Mouse (Mus musculus) ES-Bruce4 (cell line): ENCODE measurements around the gene Esyt1. TPM values are rescaled to one million over a fixed set of nuclear protein-coding genes. Genes with fewer than 3 reads are reported as not detected.

Experiments used
- H3K27ac ChIP-seq: 2 replicates; pipeline ENCODE4 v1.5.1; 2012; ENCODE audit warnings: low read length, inconsistent platforms; ENCODE audit not compliant: insufficient read depth
- H3K27me3 ChIP-seq: 2 replicates; pipeline ENCODE4 v1.6.1; 2012; ENCODE audit warnings: mild to moderate bottlenecking, low read length, inconsistent platforms; ENCODE audit not compliant: control insufficient read depth, poor library complexity, insufficient read depth, severe bottlenecking
- H3K36me3 ChIP-seq: 2 replicates; pipeline ENCODE4 v1.6.1; 2012; ENCODE audit warnings: inconsistent platforms, mild to moderate bottlenecking, low read length, moderate library complexity; ENCODE audit not compliant: control insufficient read depth, poor library complexity, insufficient read depth, severe bottlenecking
- H3K4me1 ChIP-seq: one replicate; pipeline ENCODE4 v1.8.1; 2011; ENCODE audit warnings: low read length; ENCODE audit not compliant: control insufficient read depth, insufficient read depth
- H3K4me3 ChIP-seq: 2 replicates; pipeline ENCODE4 v1.5.1; 2011; ENCODE audit warnings: low read depth, mild to moderate bottlenecking, low read length
- H3K9ac ChIP-seq: 2 replicates; pipeline ENCODE4 v1.6.1; 2012; ENCODE audit warnings: low read depth, mild to moderate bottlenecking, inconsistent platforms; ENCODE audit not compliant: poor library complexity, severe bottlenecking
- H3K9me3 ChIP-seq: replicated peaks from 2 replicates; pipeline ENCODE4 v1.6.1; 2012; ENCODE audit warnings: mild to moderate bottlenecking, low read length, inconsistent platforms; ENCODE audit not compliant: control insufficient read depth, poor library complexity, insufficient read depth, severe bottlenecking
- CTCF ChIP-seq: IDR thresholded peaks from one replicate; pipeline ENCODE4 v1.8.1; 2011; ENCODE audit warnings: low read depth, low read length
- EP300 ChIP-seq: IDR thresholded peaks from 2 replicates; pipeline ENCODE4 v1.6.1; 2011; ENCODE audit warnings: low read depth, low read length; ENCODE audit not compliant: insufficient read depth
- POLR2A ChIP-seq: IDR thresholded peaks from one replicate; pipeline ENCODE4 v1.8.1; 2011; ENCODE audit warnings: low read length; ENCODE audit not compliant: insufficient read depth
- polyA plus RNA-seq: library from polyadenylated mRNA; stranded (reverse); fragments of >200 nt; gene quantifications from 2 replicates; pipeline ENCODE4 v1.2.4, GENCODE M21; 2011; ENCODE audit warnings: low read depth; ENCODE audit not compliant: missing spikeins, insufficient read depth, insufficient read length

Esyt1 gene
- polyA plus RNA-seq, result 20.1 and 20.5 TPM in 2 replicates

DNA sequence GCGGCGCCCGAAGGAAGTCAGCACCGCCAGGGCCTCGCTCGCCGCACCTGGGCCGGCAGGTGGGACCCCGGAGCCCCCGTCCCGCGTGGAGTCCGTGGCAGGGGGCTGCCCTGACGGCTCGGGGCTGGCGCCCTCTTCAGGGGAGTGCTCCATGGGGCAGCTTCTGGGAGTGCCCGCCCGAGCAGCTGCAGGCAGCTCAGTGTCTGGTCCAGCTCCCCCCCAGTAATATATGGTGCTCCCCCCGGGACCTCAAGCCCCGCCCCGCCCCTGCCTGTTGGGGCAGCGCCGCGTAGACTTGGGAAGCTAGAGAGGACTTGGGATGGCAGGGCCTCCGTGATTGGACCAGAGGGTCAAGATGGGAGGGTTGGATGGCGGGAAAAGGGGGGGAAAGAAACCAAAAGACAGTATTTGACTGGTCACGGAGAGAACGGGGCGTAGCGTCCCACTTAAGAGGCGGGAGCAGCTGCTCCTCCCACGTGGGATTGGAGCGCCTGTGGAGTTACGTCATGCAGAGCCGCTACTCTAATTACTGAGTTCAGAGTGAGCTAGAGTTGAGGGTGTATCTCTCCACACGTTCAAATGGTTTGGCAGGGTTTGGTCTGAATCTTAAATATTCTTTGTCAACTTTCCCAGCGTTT lies at the start of gene Esyt1:
TSS of gene Esyt1 (minus strand) at position 201 of the 638 bp plus-strand sequence.
- TF ChIP-seq POLR2A (no peak), CTCF (peak; percentile 22)
- Histone ChIP-seq H3K4me3 (peak within 1 kb of the TSS; percentile 85), H3K36me3 (no peaks in the 10 kb centered on the region), H3K4me1 (no peaks in the 10 kb centered on the region), H3K27me3 (no peaks in the 10 kb centered on the region), H3K9me3 (no peaks in the 10 kb centered on the region), H3K9ac (peak within 1 kb of the TSS; percentile 75), H3K27ac (peak within 1 kb of the TSS; percentile 24; the same call in 1 of the 2 replicates)

DNA sequence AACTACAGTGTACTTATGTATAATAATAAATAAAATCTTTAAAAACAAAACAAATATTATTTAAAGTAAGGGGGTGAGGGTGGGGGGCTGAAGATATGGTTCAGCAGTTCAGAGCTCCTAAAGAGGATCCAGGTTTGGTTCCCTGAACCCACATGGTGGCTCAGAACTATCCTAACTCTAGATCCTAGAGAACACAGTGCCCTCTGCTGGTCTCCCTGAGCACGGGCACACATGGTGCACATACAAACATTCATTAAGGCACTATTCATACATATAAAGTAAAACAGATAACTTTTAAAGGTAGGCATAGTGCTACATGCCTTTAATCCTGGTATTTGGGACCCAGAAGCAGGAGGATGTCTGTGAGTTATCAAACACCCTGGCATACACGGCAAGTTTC lies 49.4 kb upstream of the Esyt1 start:
- Histone ChIP-seq H3K36me3 (peaks cover 42% of the 10 kb centered on the region), H3K9me3 (no peaks in the 10 kb centered on the region), H3K27me3 (no peaks in the 10 kb centered on the region), H3K4me3 (no peak overlapping the region), H3K4me1 (no peaks in the 10 kb centered on the region), H3K9ac (no peak overlapping the region), H3K27ac (no peak overlapping the region)
- peak; percentile 78 for TF ChIP-seq CTCF
- TF ChIP-seq EP300, result no peak

DNA sequence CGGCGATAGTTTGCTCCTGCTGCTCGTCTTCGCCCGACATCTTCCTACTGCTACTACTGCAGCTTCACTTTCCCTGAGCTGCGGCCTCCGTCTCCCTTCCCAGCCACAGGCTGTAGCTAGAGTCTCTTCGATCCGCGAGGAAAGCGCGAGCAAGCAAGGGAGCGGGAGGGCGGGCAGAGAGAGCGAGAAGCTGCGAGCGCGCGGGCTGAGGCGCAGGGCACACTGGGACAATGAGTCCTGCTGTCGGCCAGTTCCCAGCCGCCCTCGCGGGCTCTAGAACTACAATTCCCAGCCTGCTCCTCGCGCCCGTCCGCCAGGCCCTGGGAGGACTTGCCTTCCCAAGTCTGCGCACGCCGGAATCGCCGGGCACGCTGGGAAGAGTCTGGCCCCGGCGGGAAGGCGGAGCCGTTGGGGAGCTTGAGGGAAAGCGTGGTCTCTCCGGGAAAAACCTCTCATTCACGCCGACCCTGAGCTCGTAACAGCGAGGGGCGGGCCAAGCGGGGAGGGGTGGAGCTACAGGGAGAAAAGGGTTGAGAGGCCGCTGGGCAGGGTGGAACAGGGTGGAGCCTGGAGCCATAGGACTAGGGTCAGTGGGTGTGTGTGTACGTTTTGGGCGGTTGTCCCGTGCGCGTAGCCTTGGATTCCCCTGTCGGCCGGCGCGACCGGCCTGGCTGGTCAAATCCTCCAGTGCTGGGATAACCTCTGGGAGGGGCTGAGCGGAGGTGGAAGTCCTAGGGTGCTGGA lies 40.3 kb upstream of the Esyt1 start, which contains the start of gene Pa2g4:
TSS of gene Pa2g4 (minus strand) at position 200 of the 744 bp plus-strand sequence.
- H3K36me3 ChIP-seq, result peaks cover 35% of the 10 kb centered on the region
- no peaks in the 10 kb centered on the region for H3K27me3 ChIP-seq
- H3K4me3 ChIP-seq, result peak within 1 kb of the TSS; percentile 86
- no peak for TF ChIP-seq CTCF
- peak; percentile 72; the same call in 1 of the 2 replicates for TF ChIP-seq EP300
- peak; percentile 98 for TF ChIP-seq POLR2A
- peak within 1 kb of the TSS; percentile 92 for H3K9ac ChIP-seq
- H3K27ac ChIP-seq, result peak within 1 kb of the TSS; percentile 75
- peaks cover 2% of the 10 kb centered on the region for H3K4me1 ChIP-seq
- no peaks in the 10 kb centered on the region for H3K9me3 ChIP-seq

DNA sequence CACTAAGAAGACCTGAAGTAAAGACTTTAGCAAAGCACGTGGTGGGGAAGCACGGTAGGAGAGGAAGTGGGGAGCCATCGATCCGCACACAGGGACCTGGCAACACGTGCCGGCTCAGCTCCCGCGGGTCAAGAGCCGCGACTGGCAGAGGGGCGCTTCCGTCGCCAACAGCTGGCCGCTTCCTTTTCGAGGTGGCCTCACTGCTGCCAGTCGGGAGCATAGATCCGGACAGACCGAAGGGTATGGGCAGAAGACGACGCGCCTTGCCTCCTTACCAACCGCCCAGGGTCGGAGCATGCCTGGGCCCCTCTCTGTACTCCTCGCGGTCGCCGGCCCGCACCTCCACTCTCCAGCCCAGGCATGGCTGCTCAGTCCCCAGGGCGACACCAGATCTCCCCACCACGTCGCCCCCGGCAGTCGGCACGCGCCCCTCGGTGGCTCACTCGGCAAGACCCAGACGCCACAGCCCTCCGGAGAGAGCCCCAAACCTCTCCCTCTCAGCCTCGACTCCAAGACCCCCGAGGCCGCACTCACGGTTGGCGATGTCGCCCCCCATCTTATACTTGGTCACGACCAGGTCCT lies 39.6 kb upstream of the Esyt1 start:
- Histone ChIP-seq H3K27me3 (no peaks in the 10 kb centered on the region), H3K36me3 (peaks cover 37% of the 10 kb centered on the region), H3K27ac (peak overlapping the region; percentile 23), H3K4me1 (peaks cover 2% of the 10 kb centered on the region), H3K4me3 (peak overlapping the region; percentile 86), H3K9me3 (no peaks in the 10 kb centered on the region), H3K9ac (peak overlapping the region; percentile 92)
- TF ChIP-seq POLR2A, result no peak
- TF ChIP-seq EP300, result no peak
- no peak for TF ChIP-seq CTCF

DNA sequence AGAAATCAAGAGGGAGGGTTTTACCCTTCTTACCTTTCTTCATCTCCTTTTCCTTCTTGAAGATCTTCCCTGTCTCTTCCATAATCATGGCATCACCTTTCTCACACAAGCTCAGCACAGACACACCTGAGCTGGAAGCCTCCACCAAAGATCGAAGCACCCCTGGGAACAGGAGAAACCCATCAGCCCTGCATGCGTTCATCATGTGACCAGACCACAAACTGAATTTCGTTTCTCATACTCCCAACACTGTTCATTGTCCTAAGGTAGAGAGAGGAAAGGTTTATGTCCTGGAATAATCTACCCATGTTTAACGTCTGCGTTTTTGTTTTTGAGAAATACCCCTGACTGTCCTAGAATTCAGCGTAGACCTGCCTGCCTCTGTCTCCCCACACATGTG lies 37.9 kb upstream of the Esyt1 start:
- TF ChIP-seq POLR2A, result no peak
- TF ChIP-seq EP300, result no peak
- no peak for TF ChIP-seq CTCF
- peaks cover 55% of the 10 kb centered on the region for H3K36me3 ChIP-seq
- no peaks in the 10 kb centered on the region for H3K27me3 ChIP-seq
- H3K27ac ChIP-seq, result peak overlapping the region; percentile 17; the same call in 1 of the 2 replicates
- H3K4me1 ChIP-seq, result peaks cover 2% of the 10 kb centered on the region
- H3K9me3 ChIP-seq, result no peaks in the 10 kb centered on the region
- H3K9ac ChIP-seq, result peak overlapping the region; percentile 92
- peak overlapping the region; percentile 53 for H3K4me3 ChIP-seq
